Mouse (Mus musculus): ENCODE data around the gene Smtn.

The Smtn gene

DNA sequence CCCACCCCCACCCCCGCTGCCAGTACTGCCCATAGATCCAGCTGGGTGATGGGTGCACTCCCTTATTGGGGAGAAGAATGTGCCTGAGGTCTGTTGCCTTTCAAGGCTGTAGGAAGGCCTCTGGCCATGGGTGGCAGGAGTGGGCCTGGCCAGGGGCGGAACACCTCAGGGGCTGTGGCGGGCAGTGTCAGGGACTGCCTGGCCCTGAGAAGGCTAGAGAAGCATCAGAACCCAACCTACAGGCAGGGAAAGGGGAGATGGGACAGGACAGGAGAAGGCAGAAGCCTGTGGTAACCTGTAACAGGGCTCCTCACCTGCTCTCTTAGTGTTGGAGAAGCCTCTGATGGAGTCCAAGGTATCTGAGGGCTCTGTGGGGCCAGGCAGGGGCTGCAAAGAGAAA lies 9.7 kb downstream of the Smtn start:
- intact Hi-C loops (cut with DNase I): loop anchor here (5.0 to 10.0 kb wide), 3 partner anchors 102 to 257 kb away; no protein-coding TSS in a partner anchor

DNA sequence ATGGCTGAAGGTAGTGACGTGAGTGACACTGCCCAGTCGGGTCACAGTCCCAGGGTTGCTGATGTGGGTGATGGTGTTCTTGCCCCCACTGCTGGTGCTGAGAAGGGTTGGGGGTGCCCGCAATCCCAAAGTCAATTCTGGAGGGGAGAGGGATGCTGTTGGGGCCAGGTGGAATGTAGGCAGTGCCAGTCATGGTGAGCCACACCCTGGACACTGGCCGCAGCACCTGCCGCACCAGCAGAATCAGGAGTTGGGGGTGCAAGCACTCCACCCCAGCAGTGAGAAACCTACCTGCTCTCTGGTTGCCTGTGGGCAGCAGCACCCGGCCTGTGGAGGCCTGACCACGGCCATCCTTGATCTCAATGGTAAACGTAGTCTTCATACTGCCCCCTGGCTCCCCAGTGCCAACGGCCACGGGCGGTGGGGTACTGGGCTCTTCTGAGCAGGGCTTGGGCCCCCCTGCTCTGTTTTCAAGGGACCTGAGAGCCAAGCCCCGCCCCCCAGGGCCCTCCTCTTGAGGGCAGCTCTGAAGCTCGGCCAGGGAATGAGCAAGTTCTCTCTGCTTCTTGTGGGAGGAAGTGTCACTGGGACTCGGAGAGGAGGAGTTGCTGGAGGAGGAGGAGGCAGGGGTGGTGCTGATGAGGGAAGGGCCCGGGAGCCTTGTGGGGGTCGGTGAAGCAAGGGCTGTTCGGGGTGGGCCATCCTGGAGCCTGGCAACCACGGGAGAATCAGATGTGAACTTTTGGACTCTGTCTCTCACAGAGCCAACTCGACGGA lies 10.7 kb downstream of the Smtn start:
- intact Hi-C loops (cut with DNase I): loop anchor here (5.0 to 10.0 kb wide), 3 partner anchors 103 to 258 kb away; no protein-coding TSS in a partner anchor

DNA sequence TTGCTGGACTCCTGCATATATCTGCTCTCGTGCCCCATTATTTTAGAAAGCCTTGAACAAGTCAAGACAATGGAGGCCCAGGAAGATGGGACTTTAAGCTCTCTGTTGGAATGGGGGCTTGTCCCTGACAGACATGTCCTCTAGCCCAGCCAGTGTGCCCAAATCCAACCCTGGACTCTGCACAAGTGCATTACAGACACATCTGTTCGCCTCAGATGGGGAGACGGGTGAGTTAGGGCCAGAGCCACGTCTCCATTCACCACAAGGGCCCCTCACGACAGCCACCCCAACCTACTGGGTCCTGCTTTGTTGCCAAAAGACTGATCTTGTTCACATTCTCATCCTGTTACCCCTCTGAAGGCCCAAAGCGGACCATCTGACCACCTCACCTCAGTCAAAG lies 12.2 kb downstream of the Smtn start:
- intact Hi-C loops (cut with DNase I): no loop called here

DNA sequence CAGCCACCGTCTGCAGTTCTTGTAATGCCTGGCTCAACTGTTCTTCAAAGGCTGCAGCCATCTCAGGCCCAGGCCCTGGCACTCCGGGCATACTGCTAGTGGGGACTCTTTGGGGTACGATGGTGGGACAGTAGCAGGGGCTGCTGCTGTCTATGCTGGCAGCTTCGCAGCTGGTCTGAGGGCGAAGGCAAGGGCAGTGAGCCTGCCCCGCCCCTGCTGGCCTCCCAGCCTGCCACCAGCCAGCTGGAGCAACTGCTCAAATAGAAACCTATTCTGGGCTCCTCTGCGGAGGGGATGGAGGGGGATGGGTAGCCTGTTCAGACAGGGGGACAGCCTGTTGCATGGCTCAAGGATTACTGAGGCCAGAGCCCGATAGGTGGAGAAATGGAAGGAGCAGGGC lies 12.6 kb downstream of the Smtn start:
- intact Hi-C loops (cut with DNase I): no loop called here

DNA sequence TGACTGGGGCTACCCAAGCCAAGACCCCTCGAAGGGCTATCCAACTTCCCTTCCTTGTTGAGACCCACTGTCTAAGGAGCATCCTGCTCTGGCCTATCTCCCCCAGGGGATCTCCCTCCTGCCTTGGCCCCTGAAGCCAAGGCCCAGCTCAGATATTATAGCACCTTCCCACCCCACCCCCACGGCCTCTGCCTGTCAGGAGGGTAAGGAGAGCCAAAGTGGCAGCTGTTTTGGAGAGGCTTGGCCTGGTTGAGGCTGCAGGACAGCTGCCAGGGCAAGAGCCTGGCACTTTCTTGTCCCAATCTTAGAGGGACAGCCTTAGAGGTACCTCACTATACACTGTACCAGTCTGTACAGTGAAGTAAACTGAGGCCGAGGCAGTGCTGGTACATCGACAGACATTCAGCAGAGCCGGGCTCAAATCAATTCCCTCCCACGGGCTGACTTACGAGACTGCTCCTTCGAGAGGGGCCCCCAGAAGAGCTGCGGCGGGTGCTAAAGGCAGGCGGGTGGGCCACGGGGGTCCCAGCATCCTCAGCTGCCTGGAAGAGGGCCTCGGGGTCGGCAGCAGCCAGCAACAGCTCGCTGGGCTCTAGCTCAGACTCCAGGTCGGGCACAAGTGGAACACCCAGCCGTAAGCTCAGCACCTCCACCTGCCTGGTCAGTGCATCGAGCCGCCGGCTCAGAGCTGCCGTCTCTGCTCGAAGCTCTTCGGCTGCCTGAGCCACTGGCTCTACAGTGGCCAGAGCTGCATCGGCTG lies 13.3 kb downstream of the Smtn start:
- intact Hi-C loops (cut with DNase I): no loop called here

DNA sequence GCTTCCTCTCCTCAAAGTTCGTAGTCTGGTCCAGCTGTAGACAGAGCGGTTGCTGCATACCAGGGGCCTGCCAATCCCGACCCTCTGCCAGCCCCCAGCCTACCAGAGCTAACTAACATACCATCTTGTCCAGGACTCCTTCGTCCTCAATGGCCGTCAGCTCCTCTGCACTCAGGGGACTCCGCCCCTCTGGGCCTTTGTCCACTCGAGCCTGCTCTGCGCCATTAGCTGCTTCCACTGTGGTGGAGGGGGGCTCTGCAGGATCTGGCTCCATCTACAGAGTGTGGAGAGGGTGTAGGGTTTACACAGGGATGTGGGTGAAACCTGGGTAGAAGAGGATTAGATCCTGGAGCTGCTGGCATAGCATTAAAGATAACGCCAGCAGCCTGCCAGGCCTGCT lies 14.2 kb downstream of the Smtn start:
- intact Hi-C loops (cut with DNase I): no loop called here

DNA sequence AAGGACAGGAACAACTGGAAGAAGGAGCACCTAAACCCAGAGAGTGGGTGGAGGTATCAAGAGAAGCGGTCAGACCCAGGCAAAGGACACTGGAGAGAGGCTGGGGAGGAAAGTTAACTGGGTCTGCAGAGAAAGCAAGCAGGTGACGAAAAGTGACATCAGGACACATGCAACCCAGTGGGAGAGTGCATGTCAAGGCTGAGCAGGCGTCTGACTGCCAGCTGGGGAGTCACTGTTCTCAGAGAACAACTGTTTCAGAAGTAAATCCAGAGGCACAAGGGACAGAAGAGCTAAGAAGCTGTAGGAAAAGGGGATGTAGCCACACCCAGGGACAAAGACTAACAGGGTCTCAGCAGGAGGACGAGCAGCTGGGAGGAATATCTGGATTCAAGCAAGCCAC lies 14.9 kb downstream of the Smtn start:
- intact Hi-C loops (cut with DNase I): no loop called here

DNA sequence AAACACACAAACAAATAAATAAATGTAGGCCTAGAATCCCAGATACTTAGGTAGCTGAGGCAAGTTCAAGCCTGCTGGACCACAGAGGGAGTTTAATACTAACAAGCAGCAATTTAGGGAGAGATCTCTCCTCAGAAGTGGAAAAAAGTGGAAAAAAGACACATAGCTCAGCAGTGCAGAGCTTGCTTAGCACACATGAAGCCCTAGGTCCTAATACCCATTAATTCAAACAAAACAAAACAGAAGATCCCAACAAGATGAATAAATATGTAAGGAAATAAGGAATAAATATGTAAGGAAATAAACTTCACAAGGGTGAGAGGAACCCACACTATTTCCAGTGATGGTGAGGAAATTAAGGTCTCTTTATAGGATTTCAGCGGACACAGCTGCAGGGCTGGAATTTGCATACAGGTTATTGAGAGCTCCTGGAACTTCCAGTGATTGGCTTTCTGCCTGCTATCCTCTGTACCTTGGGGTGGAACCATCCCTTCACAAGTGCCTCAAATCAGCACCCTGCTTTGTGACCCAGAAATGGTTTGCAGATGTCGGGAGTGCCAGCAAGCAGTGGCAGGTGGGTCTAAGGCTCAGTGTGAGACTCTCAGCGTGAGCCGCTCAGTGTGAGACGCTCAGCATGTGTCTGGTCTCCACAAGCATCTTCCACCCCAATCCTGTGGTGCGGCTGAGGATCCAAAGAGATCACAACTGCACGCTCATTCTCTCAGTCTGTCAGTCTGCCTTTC lies 16.4 kb downstream of the Smtn start:
- intact Hi-C loops (cut with DNase I): no loop called here

DNA sequence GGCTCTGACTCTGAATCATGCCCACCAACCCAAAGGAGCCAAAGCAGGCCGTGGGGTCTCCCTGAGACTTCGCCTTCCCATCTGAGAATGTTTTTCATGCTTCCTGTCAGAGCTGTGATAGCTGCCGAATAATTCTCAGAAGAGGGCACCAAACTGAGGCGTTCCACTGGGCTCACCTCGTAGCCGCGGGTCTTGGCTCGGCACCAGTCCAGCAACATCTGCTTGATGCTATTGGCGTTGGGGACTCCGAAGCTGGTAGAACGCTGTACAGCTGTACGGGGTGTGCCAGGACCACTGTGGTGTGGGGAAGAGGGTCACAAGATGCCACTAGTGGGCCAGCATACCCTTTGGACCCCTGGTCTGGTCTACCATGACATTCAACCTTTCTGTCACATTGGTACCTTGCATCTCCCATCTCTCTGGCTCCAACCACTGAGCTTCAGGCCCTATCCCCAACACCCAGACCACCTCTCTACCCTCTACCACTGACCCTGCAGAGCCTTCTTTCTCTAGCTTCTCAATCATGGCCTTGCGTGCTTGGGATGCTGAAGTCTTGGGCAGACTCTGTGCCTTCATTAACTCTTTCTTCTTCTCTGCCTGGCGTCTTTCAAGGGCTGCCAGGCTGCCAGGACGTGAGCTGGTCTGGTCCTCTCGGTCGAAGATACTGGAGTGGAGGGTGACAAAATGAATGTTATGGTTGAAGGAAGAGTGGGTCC lies 18.0 kb downstream of the Smtn start:
- intact Hi-C loops (cut with DNase I): no loop called here

DNA sequence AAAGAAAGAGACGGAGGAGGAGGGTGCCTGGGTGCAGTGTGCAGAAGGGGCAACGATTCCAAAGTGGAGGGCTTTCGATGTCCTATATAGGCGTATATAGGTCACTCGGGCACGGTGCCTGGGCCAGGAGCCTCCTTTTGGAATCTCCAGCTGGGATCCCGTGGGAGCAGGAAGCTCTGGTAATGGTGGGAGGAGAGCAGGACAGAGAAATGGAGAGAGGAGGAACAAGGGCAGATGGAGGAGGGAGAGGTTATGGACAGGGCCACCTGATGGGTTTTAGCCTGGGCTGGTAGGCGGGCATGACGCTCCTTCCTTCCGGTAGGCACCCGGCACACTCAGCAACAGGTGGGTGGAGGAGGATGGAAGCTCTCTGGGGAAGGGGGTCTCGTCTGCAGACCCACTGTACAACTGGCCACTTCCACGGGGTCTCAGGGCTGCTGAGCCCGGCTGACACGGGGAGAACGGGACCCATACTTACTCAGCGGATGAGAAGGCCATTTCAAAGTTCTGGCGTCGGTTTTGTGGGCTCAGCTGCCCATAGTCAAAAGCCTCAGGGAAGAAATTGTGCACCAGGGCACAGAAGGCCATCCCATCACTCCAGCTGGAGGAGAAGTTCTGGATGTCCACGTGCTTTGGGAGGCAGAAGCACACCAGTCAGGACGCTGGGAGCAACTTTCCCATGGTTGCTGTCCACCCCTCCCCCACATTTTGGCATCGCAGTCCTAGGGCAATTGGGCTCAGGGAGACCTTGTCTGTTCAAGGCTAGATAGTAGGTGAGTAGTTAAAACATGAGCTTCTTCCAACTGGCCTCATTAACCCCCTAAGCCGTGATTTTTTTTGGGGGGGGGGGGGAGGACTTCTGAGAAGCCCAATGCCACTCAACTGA lies 18.8 kb downstream of the Smtn start:
- intact Hi-C loops (cut with DNase I): no loop called here

DNA sequence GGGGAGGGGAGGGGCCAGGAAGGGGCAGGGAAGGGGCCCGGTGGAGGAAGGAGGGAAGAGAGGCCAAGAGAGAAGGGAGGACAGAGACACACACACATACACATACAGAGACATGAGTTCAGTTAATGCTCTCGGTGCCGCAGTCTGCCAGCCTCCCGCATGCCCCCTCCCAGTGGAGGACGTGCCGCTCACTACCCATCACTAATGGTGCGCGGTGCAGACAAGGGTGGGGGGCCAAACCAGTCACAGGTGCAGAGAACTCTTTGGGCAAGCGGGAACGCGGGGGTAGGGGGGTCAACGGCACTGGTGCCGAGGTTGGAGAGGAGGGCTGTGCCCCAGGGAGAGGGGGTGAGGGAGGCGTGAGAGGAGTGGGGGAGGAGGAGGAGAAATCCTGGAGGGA lies 19.5 kb downstream of the Smtn start:
- intact Hi-C loops (cut with DNase I): no loop called here

DNA sequence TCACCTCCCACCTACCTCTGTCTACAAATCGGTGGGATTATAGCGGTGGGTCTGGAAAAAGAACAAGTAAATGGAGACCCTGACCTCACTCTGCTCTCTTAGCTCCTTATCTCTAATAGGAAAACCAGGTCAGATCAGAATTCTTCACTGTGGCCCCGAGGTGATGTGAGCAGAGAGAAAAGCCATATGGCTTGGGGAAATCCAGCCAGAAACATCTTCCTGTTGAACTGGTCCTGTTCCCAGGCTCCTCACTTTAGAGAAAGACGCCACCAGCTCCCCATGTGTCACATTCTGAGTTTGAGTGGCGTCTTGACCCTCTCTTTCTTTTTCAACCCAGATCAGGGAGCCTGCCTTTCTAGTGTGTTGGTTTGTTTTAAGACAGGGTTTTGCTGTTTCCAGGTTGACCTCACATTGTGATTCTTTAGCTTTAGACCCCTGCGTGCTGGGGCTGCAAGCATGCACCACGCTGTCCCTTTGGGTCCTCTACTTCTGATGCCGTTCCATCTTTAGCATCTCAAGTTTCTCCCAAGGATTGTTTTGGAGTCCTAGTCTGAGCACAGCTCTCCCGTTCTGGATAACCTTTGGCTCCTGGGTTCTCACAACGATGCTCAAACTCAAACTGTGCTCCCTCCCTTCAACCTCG lies 20.5 kb downstream of the Smtn start:
- intact Hi-C loops (cut with DNase I): no loop called here

DNA sequence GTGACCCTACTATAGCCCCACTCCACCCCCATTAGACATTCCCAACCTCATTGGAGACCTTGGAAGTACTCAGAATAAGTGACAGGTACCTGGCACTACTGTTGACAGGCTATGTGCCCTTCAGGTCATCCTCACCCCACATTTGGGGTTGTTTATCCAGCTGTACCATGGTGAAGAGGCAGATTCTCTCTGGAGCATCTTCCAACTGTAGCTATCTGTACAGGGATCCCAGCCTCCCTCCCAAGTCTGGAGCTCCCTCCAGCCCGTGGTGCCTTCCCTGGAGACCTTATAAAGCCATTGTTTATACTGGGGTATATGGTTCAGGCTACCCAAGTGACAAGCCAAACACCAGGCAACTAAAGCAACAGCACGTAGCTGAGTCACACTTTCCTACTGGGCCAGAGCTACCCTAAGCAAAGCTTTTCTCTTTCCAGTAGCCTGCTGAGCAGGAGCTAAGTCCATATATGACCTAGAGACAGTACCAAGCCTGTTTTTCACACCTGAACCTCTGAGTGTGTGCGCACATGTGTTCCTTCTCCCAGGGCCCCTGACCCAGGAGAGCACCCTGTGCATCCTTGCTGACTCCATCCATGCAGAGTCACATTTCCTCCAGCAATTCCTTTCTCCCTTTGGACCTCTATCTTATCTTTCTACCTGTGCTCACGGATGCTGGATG lies 21.2 kb downstream of the Smtn start:
- intact Hi-C loops (cut with DNase I): no loop called here

DNA sequence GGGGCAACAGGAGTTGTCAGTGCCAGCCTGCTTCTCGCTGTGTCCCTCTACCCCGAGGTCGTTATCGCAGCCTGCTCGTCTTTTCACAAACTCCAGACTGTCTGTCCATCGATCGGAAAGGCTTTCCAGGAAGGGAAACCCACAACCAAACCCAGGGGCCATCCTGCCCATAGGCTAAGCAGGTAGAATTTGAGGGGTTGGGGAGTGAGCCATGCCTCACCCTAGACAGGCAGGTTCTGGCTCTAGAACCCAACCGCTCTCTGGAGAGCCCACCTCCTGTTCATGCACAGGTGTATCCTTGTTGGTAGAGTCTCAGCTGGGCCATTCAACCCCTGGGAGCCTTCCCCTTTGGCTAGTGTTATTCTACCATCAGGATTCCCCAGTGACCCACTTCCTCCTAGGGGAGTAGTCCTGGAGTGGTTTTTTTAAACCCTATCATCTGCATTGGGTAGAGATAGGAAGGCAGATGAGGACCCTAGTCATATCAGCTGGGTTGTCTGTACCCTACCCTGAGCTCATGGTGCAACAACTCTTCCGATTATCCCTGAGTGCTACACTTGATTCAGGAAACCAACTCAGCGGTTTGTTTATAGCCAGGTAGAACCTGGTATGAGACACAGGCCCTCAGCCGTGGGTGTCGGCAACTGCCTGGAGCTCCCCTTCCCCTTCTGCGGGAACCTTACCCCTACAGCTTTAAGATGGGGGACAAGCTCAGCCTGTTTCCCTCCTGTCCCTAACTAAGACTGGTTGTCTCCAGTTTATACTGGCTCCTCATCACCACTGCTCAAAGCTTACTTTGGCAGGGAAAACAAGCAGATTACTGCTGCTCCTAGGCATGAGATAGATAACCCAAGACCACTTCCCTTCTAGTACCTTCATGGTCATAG lies 22.3 kb downstream of the Smtn start:
- intact Hi-C loops (cut with DNase I): no loop called here

DNA sequence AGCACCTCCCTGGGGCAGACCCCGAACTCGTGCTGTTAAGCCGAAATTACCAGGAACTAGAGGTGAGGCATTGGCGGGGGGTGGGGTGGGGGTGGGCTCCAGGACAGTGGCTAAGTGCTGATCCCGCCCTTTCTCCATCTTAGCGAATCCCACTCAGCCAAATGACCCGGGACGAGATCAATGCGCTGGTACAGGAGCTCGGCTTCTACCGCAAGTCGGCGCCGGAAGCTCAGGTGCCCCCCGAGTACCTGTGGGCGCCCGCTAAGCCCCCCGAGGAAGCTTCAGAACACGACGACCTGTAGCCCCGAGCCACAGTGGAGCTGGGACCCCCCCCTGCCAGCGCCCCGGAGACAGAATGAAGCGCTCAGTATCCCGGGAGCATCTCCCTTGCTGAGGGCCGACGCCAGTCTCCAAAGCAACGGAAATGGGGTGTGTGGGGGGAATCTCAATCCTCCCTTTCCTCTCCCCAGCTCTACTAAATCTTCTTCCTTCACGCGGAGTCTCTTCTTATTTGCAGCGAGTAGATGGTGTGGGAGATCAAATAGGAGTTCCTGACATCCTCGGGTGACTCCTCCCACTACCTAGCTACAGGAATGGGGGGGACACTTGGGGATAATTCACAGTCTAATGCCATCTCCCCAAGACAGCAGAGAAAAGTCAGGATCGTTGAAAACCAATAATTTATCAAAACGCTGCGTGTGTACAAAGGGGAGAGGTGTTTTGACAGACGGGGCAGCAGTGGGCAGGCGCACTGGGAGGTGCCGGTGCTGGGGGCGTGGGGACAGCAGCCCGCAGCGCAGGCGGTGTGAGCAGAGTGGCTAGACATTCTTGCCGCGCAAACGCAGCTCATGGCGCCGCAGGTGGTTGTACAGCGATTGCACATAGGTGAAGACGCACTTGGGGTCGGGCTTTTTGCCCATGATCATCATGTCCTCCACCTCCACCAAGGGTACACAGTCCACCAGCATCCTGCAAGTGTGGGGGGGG lies 23.3 kb downstream of the Smtn start:
- intact Hi-C loops (cut with DNase I): no loop called here

DNA sequence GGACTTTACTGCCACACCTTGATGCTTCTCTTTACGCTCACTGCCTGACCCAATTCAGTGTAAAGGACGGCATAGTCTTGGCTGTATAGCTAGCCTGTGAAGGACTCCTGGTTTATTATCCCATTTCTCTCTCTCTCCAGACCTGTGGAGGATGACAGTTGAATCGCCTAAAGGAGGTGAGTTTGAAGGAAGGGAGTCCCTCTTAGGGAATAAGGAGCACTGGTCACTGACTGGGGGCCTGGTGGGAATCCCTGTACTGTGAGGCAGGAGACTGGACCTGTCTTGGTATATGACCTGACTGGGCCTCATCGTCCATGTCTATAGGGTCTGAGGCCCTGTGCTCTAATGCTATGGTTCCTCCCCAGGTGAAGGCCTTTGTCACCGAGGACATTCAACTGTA lies 24.3 kb downstream of the Smtn start:
- intact Hi-C loops (cut with DNase I): no loop called here

DNA sequence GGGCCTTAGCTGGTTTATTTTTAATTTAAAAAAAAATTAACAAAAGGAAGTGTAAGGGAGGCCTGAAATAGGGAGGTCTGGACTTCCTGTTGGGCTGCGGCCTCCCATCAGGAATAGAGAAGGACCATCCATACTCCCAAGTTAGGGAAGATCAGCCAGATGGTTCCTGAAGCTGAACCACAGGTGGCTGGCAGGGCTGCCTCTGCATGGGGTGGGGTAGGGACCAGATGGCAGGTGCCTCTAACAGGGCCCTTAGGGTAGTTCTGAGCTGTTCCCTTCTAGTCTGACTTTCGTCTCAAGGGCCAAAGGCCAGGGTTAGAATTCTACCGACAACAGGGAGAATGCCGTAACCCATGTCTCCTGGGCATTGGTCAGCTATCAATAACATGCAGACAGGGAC lies 24.8 kb downstream of the Smtn start:
- intact Hi-C loops (cut with DNase I): no loop called here
